Mouse (Mus musculus) splenic B cell, adult 2 months (primary cell): ENCODE data around the gene Senp1.

Experiments
- DNase-seq: peaks from one replicate; pipeline ENCODE4 v3.0.0-alpha.2; 2011; ENCODE audit warnings: low read depth, low spot score
- H3K27me3 ChIP-seq: 2 replicates; pipeline ENCODE4 v1.6.1; 2012; ENCODE audit warnings: mild to moderate bottlenecking, low read length, moderate library complexity, mixed read lengths; ENCODE audit not compliant: control insufficient read depth, poor library complexity, insufficient read depth, severe bottlenecking
- H3K36me3 ChIP-seq: 2 replicates; pipeline ENCODE4 v1.6.1; 2012; ENCODE audit warnings: mild to moderate bottlenecking, low read length, moderate library complexity, mixed read lengths; ENCODE audit not compliant: control insufficient read depth, poor library complexity, insufficient read depth, severe bottlenecking

Gene Senp1

DNA sequence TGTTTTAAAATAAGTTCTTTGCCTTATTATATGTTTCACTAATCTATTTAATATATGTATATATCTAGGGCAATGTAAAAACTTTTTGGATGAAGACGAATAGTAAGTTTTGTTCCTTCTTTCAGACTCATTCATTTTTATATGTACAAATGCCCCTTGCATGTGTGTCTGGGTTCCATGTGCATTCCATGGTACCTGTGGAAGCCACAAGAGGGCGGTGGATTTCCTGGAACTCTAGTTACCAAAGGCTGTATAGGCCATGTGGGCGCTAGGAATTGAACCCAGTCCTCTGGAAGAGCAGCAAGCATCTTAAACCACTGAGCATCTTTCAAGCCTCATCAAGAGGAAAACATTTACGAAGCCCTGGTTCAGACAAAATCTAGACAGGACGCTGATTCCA, 49.2 kb downstream of the Senp1 start:
- Histone ChIP-seq H3K27me3 (no peaks in the 10 kb centered on the region), H3K36me3 (peaks cover 30% of the 10 kb centered on the region)
- no peak for DNase-seq

GRCm38 (mm10) chr15:98043967-98044366, 49.6 kb downstream of the Senp1 start:
- DNase-seq: no peak
- Histone ChIP-seq H3K36me3 (peaks cover 30% of the 10 kb centered on the region), H3K27me3 (no peaks in the 10 kb centered on the region)

- Histone ChIP-seq H3K36me3 (peaks cover 25% of the 10 kb centered on the region), H3K27me3 (no peaks in the 10 kb centered on the region)
- DNase-seq: no peak
These were observed 51.0 kb downstream of the Senp1 start for GRCm38 (mm10) chr15:98042508-98042907.

DNA sequence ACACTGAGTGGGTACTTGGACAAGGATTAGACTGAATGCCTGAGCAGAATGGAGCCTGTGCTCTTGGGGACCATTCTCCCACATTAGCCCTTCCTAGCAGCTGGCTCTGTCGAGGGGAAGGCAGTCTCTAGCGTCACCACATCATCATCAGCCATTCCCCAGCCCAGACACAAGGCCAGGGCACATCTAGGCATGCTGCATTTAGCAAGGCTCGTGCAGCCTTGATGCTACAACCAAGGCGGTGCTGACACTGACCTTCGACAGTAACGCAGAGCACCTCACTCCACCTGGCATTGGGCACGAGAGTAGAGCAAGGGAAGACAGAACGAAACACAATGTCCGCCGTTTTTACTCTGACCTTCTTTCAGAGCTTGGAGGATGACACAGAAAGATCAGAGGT, 53.9 kb downstream of the Senp1 start:
- Histone ChIP-seq H3K36me3 (peaks cover 11% of the 10 kb centered on the region), H3K27me3 (no peaks in the 10 kb centered on the region)
- no peak for DNase-seq

- peaks cover 5% of the 10 kb centered on the region for H3K36me3 ChIP-seq
- DNase-seq: no peak
- H3K27me3 ChIP-seq: no peaks in the 10 kb centered on the region
These were observed 57.0 kb downstream of the Senp1 start for GRCm38 (mm10) chr15:98036578-98036977.

DNA sequence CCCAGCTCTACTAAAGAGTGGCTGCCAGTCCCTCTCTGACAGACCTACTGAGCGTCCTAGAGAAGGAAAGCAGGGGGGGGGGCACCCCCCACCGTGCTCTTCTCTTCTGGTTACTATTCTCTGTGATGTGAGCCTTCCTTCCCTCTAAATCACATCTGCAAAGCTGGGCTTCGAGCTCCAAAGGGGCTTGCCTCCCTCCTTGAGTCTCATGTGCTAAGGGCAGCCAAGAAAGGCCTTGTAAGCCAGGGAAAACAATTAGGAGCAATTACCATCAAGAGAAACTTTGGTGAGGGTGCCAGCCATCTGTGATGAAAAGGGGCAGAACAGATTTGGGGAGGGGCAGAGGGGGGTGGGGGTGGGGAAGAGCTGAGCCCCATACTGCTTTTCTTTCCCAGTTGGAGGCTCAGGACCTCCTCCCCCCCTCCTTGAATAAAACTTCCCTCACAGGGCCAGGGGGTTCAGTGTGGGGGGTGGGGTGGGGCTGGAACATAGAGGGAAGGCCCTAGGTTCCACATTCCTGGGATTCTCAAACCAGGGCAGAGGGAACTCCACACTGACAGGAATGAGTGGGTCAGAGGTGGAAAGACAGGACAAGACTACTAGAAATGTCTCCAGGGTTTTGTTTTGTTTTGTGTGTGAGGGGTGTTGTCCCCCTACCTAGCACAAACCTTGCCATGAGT, 58.3 kb downstream of the Senp1 start:
- Histone ChIP-seq H3K27me3 (no peaks in the 10 kb centered on the region), H3K36me3 (peaks cover 4% of the 10 kb centered on the region; the same call in 1 of the 2 replicates)
- no peak for DNase-seq

DNA sequence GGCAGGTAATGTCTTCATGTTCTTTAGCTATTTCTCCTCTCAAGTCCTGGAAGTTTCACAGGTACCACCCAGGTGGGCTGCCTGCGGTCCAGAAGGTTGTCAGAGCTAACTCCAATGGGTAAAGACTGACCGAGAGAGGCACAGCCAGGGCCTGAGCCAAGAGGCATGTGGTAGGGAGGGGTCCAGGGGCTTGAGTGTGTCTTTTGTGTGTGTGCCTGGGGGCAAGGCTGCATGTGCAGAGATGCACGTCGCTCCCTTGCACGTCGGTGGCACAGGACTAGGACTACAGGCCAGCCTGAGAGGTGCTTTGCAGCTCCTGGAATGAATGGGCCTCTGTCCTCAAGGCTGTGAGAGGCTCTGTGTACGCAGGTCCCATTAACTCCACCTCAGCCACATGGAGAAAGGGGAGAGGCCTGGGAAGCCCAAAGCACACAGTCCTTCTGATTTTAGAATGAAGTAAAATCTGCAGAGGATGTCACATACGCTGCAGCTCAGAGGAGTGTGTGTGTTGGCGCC, 60.3 kb downstream of the Senp1 start:
- no peak for DNase-seq
- Histone ChIP-seq H3K36me3 (peaks cover 4% of the 10 kb centered on the region; the same call in 1 of the 2 replicates), H3K27me3 (no peaks in the 10 kb centered on the region; the same call in 1 of the 2 replicates)

- Histone ChIP-seq H3K27me3 (no peaks in the 10 kb centered on the region; the same call in 1 of the 2 replicates), H3K36me3 (peaks cover 4% of the 10 kb centered on the region; the same call in 1 of the 2 replicates)
- no peak for DNase-seq
These were observed 63.7 kb downstream of the Senp1 start for GRCm38 (mm10) chr15:98029798-98030197.

DNA sequence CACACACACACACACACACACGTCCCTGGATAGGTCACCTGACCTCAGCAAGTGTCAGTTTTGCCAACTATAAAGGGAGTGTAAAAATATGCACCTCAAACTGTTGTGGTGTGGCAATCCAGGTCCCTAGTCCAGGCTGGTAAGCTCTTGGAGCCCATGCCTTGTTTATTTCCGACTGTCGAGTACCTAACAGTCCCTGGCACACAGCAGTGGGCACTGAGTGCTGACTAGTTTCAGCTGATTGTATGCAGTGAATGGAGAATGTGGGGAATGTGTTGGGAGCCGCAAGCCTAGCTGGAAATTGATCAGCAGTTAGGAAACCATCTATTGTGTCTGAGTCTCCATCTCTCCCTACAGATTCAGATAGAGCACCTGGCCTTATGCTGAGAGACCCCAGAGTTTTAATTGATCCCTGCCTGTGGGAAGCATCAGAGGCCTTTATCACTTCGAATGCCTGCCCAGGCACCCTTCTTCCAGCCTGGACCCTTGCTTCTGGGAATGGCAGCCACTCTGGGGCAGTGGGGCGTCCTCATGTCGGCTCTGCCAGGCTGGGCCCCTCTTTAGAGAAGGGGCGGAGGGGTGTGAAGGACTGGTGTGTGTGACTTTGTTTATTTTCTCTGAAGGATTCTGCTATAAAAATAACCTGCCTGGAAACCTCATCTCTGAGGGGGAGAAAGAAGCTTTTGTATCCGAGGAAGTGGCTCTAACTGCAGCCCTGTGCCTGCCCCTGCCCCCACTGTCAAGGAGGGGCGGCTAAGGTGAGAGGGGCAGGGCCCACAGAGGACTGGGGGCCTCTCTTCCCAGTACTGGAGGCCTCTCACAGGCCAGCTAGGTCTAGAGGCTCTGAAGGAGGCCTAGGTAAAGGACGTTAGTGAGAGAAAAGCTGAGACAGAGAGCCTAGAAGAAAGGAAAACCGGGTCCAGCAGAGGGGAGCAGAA, 66.3 kb downstream of the Senp1 start:
- Histone ChIP-seq H3K27me3 (no peaks in the 10 kb centered on the region; the same call in 1 of the 2 replicates), H3K36me3 (no peaks in the 10 kb centered on the region)
- no peak for DNase-seq

GRCm38 (mm10) chr15:98025611-98026010, 67.9 kb downstream of the Senp1 start:
- no peak for DNase-seq
- Histone ChIP-seq H3K36me3 (no peaks in the 10 kb centered on the region), H3K27me3 (no peaks in the 10 kb centered on the region; the same call in 1 of the 2 replicates)

DNA sequence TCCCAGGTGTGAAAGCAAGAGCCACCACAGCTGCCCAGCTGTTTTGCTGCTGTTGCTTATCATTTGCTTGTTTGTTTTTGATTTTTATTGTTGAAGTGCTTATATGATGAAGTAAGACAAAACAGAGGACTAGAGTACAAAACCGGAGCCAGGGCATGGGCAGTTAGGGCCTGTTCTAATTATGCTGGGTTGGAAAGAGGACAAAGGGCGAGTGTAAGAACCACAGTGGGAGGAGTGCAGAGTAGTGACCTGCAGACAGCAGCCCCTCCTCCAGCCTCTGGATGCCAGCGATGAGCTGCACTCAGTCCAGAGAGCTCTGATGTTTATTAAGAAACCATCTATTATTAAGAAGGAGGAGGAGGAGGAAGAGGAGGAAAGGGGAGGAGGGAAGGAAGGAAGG, 70.4 kb downstream of the Senp1 start:
- H3K36me3 ChIP-seq: no peaks in the 10 kb centered on the region
- H3K27me3 ChIP-seq: no peaks in the 10 kb centered on the region
- no peak for DNase-seq

DNA sequence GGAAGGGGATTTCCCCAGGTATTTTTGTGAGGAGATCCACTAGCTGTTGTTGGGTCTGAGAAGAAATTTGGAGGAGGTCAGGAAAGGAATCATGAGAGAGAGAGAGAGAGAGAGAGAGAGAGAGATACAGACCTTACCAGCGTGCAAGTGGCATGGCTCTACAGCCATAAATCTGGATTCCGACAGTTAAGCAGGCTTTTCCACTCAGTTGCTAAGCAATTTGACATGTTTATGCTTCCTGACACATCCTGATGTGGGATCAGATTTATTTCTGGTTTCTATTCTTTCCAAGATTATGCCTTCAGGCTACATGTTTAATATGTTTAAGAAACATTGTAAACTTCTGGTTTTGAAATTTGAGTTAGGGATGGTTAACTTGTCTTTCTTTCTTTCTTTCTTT, 71.7 kb downstream of the Senp1 start:
- H3K36me3 ChIP-seq: no peaks in the 10 kb centered on the region
- no peak for DNase-seq
- H3K27me3 ChIP-seq: no peaks in the 10 kb centered on the region

DNA sequence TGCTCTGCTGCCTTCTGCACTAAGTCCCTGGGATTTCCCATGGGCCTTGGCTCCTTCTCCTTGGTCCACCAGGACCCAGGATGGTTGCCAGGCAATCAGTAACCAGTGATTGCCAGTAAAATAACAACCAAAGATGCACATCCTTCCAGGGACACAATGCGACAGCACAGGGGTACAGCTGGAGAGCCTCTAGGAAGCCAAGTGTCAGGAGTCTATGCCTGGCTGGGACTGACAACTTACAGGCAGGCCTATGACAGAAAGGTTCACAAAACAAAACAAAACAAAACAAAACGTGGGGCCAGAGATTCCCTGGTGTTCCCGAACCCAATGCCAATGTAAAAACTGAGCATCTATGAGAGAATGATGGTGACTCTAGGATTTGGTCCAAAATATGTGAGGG, 74.5 kb downstream of the Senp1 start:
- no peaks in the 10 kb centered on the region for H3K27me3 ChIP-seq
- H3K36me3 ChIP-seq: no peaks in the 10 kb centered on the region
- DNase-seq: no peak

DNA sequence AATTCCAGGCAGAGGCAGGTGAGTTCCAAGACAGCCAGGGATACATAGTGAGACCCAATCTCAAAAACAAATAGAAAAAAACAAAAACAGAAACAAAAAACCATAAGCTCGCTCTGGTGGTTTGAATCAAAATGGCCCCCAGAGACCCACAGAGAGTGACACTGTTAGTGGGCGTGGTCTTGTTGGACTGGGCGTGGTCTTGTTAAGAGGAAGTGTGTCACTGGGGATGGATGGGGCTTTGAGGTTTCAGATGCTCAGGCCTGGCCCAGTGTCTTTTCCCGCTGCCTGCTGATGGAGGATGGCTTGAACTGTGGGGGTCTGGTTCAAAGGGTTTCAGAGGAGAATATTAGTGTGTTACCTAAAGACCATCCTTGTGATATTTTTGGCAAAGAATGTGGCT, 75.6 kb downstream of the Senp1 start:
- DNase-seq: no peak
- Histone ChIP-seq H3K27me3 (no peaks in the 10 kb centered on the region), H3K36me3 (no peaks in the 10 kb centered on the region)

- Histone ChIP-seq H3K27me3 (no peaks in the 10 kb centered on the region), H3K36me3 (no peaks in the 10 kb centered on the region)
- no peak for DNase-seq
These were observed 80.7 kb downstream of the Senp1 start for GRCm38 (mm10) chr15:98012810-98013209.
